Mouse (Mus musculus) cerebellum, adult 2 months (tissue): ENCODE results near the gene Col4a3.

Experiments used
- CTCF ChIP-seq: fragments of 200-500 bp; IDR thresholded peaks from 2 replicates; pipeline ENCODE4 v1.5.1; 2011; ENCODE audit warnings: low read depth, mild to moderate bottlenecking, control low read depth, low read length, moderate library complexity, borderline replicate concordance; ENCODE audit not compliant: insufficient read depth
- POLR2A ChIP-seq: fragments of 200-500 bp; IDR thresholded peaks from 2 replicates; pipeline ENCODE4 v1.6.1; 2011; ENCODE audit warnings: low read length, control low read depth, borderline replicate concordance; ENCODE audit not compliant: insufficient read depth

GRCm38 (mm10) chr1:82619981-82620380 lies 33.3 kb downstream of the Col4a3 start:
- no peak for TF ChIP-seq CTCF
- no peak for TF ChIP-seq POLR2A
